Mouse (Mus musculus) cortical plate, adult 2 months (tissue): ENCODE results near the gene Med13l.

Experiments used
- CTCF ChIP-seq: fragments of 200-500 bp; IDR thresholded peaks from 2 replicates; pipeline ENCODE4 v1.5.1; 2011; ENCODE audit warnings: mild to moderate bottlenecking, control low read depth, low read length; ENCODE audit not compliant: insufficient read depth; ENCODE audit errors: extremely low read depth
- POLR2A ChIP-seq: fragments of 200-500 bp; IDR thresholded peaks from 2 replicates; pipeline ENCODE4 v1.6.1; 2011; ENCODE audit warnings: mild to moderate bottlenecking, low read length, control low read depth; ENCODE audit not compliant: insufficient read depth; ENCODE audit errors: extremely low read depth

- TF ChIP-seq POLR2A (no peak), CTCF (no peak)
These were observed 41.0 kb downstream of the Med13l start for GRCm38 (mm10) chr5:118601452-118601851.
